Mouse (Mus musculus) G1E (cell line): ENCODE results near the gene Dohh.

Experiments used
- CTCF ChIP-seq: IDR thresholded peaks from 2 replicates; pipeline ENCODE4 v1.5.1; 2012; ENCODE audit warnings: low read depth, low read length, inconsistent platforms, mixed read lengths
- GATA1 ChIP-seq: IDR thresholded peaks from 2 replicates; pipeline ENCODE4 v1.6.1; 2012; ENCODE audit warnings: borderline replicate concordance, low read length, inconsistent platforms, mixed read lengths

DNA sequence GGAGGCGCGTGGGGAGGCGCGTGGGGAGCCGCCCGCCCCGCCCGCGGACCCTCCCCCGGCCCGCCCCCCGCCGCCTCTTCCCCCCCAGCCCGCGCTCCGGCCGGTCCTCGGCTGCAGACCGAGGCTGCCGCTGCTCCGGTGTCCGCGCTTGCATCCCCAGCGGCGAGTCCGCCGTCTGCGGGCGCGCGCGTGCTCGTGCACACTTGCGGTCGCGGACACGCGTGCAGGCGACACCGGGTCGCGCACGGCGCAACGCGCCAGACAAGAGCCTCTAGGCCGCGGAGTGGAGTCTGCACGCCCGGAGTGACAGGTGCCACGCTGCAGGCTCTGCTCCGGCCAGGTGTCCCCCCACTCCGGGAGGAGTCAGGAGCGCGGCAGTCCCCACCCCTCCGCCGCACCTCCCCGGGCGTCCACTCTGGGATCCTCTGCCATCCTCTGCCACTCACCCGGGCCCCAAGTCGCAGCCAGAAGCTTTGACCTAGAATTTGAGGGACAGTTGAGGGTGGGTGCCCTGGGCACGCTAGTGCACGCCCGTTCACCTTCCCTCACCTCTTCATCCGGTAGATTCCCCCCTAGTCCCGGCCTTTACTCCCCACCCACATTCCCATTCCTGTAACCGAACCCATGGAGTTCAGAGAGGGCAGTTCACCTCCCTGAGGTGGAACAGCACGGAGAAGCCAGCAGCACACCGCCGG lies 46.8 kb downstream of the Dohh start:
- TF ChIP-seq CTCF (no peak), GATA1 (no peak)
